ENCODE assay signal across 9 mouse cellular contexts in genomic region chr4:119911071-119911904, GRCm38 (mm10).
DNase-seq lines count a peak whose midpoint lies in the region; ATAC-seq and TF ChIP-seq lines count a peak whose summit lies in the region.
"Had no signal": no experiment of that assay in that cellular context is flagged by ENCODE, and none has a peak within 500 bp of the region (broad histone marks: within the 10 kb centered on the region; RNA-seq: fewer than 3 reads in every experiment).

No protein-coding gene starts in this region.

- DNase-seq in layer of hippocampus, adult 11-12 months (ENCODE audit: low spot score): peak; percentile 54
- no peak for DNase-seq in layer of hippocampus, postnatal 14 days (ENCODE audit: low spot score in 2 of 2)
- DNase-seq in Patski (ENCODE audit: low read depth, low spot score): no peak
- DNase-seq in brain, adult 2 months (ENCODE audit: low read depth, low spot score): peak; percentile 68
- peak; percentile 29 to 67 for DNase-seq in heart, adult 9 months (ENCODE audit: low spot score in 2 of 2)
- DNase-seq in gastrocnemius, postnatal 14 days: no peak
- DNase-seq in layer of hippocampus, postnatal 10 days (ENCODE audit: low spot score in 2 of 2): no peak
- DNase-seq: lung, postnatal 36 days had no signal

- ATAC-seq in Patski: peak; percentile 31

- no peak for TF ChIP-seq CTCF in Patski (IDR thresholded peaks at IDR 0.05)

- POLR2A ChIA-PET in Patski (lab: Charles Lee): no interaction called here

- intact Hi-C loops in gastrocnemius, postnatal 14 days (cut with DNase I; ENCODE audit: low total_unique reads): no loop called here

- H3K27me3 ChIP-seq in Patski: no peaks in the 10 kb centered on the region
- H3K27me3 ChIP-seq: limb, embryonic 15.5 days had no signal

- in situ Hi-C loops in Patski (cut with MboI; ENCODE audit: low pct_unique_long_range_greater_than_20kb): no loop called here

- CTCF ChIA-PET in Patski (lab: Charles Lee): no interaction called here

Comparison
In these comparisons a context has a peak if more than half of its experiments do, and no peak if none do; other contexts are left out.
1. DNase-seq: peak in layer of hippocampus, adult 11-12 months (single experiment), brain, adult 2 months (single experiment) and heart, adult 9 months (2 of 2); none in layer of hippocampus, postnatal 14 days (0 of 2), Patski (single experiment), gastrocnemius, postnatal 14 days (single experiment) and layer of hippocampus, postnatal 10 days (0 of 2).